Mouse (Mus musculus): ENCODE measurements around the gene Kif1b. TPM values are rescaled to one million over a fixed set of nuclear protein-coding genes. Genes with fewer than 3 reads are reported as not detected.

The Kif1b gene
- polyA plus RNA-seq, 1 experiment from 2014 or later: 67.2 TPM

Other genes with a start within 250 kb of the Kif1b start
- gene Pex14, start 207.8 kb downstream of the Kif1b start, polyA plus RNA-seq (2014; fragmentation: Nextera tagmentation; extraction: Ambion mirVana): 38.1 and 41.4 TPM in 2 replicates
- 22.9 and 24.3 TPM in 2 replicates for gene Dffa, start 203.5 kb downstream of the Kif1b start, polyA plus RNA-seq (2014; fragmentation: Nextera tagmentation; extraction: Ambion mirVana)
- gene Cort, start 180.9 kb downstream of the Kif1b start, polyA plus RNA-seq (2014; fragmentation: Nextera tagmentation; extraction: Ambion mirVana): 0.53 and 0.76 TPM in 2 replicates
- gene Cenps, start 170.1 kb downstream of the Kif1b start, polyA plus RNA-seq (2014; fragmentation: Nextera tagmentation; extraction: Ambion mirVana): 25.6 and 27.2 TPM in 2 replicates
- gene Pgd, start 140.9 kb downstream of the Kif1b start, polyA plus RNA-seq (2014; fragmentation: Nextera tagmentation; extraction: Ambion mirVana): 43.3 and 43.7 TPM in 2 replicates
- 42.2 and 43.7 TPM in 2 replicates for gene Ube4b, start 119.1 kb upstream of the Kif1b start, polyA plus RNA-seq (2014; fragmentation: Nextera tagmentation; extraction: Ambion mirVana)
- 1.2 and 2.5 TPM in 2 replicates for gene Rbp7, start 147.3 kb upstream of the Kif1b start, polyA plus RNA-seq (2014; fragmentation: Nextera tagmentation; extraction: Ambion mirVana)
- not detected in 2 replicates for gene Tmem274, start 169.7 kb upstream of the Kif1b start, polyA plus RNA-seq (2014; fragmentation: Nextera tagmentation; extraction: Ambion mirVana)
- gene Nmnat1, start 177.5 kb upstream of the Kif1b start, polyA plus RNA-seq (2014; fragmentation: Nextera tagmentation; extraction: Ambion mirVana): 7.2 and 8.9 TPM in 2 replicates
- gene Lzic, start 177.5 kb upstream of the Kif1b start, polyA plus RNA-seq (2014; fragmentation: Nextera tagmentation; extraction: Ambion mirVana): 45.1 and 48.1 TPM in 2 replicates
- 68.7 and 81.8 TPM in 2 replicates for gene Ctnnbip1, start 210.5 kb upstream of the Kif1b start, polyA plus RNA-seq (2014; fragmentation: Nextera tagmentation; extraction: Ambion mirVana)